Mouse (Mus musculus) C2C12 (cell line): Measurements from ENCODE around the gene Med6.

Source experiments
- MAX ChIP-seq: IDR thresholded peaks from one replicate; pipeline ENCODE4 v1.6.1; 2011; ENCODE audit warnings: mild to moderate bottlenecking, control low read depth
- MYOG ChIP-seq: IDR thresholded peaks from one replicate; pipeline ENCODE4 v1.6.1; 2011; ENCODE audit not compliant: control insufficient read depth, insufficient read length; ENCODE audit errors: extremely low read depth

DNA sequence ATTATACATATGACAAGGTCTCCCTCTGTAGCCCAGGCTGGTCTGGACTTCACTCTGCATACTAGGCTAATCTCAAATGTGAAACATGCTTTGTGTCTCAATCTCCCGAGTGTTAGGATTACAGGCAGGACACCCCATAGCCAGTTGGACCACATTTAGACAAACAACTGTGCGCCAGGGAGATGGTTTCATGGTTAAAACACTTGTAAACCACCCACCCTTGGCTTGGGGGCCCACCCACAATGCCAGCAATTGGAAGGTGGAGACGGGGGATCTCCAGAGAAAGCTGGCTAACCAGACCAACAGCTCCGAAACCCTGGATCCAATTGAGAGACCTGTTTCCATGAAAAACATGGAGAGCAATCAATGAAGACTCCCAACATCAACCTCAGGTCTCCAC is 33.3 kb upstream of the Med6 start:
- no peak for TF ChIP-seq MYOG
- no peak for TF ChIP-seq MAX
